Mouse (Mus musculus): ENCODE measurements around the gene Btbd3. TPM values are rescaled to one million over a fixed set of nuclear protein-coding genes. Genes with fewer than 3 reads are reported as not detected.
A peak's percentile ranks its signal among the peaks of the same experiment; 100 is the strongest.
"Not testable (repeated sequence)": the region's sequence is repeated elsewhere in the genome, so short reads cannot be mapped to it uniquely, and the experiment has no call there.

Gene Btbd3
- total RNA-seq, 2 experiments from 2014 or later, result 29.8 to 30.0 TPM

- intact Hi-C loops (cut with DNase I), result loop anchor here (2.0 to 5.0 kb wide), 2 partner anchors 21 to 231 kb away; partner anchors contain the start of gene Btbd3
- peak; percentile 70 to 77 for DNase-seq
Observed at GRCm38 (mm10) chr2:138277842-138278691, 21.7 kb downstream of the Btbd3 start.

DNA sequence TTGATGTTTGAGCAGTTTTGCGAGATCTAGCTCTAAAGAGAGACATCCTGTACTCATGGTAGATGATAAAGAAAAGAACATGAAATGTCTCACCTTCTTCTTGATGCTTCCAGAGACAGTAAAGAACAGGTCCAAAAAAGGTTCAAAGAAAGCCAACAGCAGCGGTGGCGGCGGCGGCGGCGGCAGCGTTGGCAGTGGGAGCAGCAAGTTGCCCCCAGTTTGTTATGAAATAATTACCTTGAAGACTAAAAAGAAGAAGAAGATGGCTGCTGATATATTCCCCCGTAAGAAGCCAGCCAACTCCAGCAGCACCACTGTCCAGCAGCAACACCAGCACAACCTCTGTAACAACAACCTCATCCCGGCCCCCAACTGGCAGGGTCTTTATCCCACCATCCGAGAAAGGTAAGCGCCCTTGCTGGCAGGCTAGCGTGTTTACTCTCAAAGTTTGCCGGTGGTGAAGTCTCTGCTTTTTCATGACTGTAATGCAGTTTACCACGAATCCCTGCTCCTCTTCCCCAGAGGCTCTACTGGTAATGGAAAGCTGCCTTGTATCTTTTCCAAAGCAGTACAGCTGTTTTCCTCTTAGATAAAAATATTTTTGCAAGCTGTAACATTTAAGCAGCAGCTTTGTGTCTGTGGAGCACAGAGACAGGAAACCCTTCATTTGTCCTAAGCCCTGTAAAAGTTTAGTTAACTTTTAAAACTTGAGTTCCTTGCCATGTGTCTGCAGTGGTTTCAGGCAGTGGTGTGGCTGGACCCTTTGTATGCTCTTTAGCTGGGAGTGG, 22.7 kb downstream of the Btbd3 start:
- DNase-seq, result peak; percentile 30 to 32
- intact Hi-C loops (cut with DNase I), result loop anchor here (2.0 to 5.0 kb wide), 2 partner anchors 22 to 232 kb away; partner anchors contain the start of gene Btbd3

DNA sequence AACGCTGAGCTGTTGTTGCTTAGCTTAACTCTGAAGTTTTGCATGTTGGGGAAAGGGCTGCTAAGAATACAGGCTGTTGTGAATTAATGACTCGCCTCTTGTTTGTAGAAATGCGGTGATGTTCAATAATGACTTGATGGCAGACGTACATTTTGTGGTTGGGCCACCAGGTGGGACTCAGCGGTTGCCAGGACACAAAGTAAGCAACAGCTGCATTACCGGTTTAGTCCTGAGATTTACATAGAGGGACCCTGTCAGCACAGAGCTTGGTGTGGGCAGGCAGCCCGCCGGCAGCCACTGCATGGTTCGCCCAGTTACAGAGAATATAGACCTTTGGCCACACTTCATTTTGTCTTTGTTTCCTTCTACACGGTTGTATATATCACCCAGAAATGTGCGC, 23.3 kb downstream of the Btbd3 start:
- intact Hi-C loops (cut with DNase I), result loop anchor here (2.0 to 10.0 kb wide), 5 partner anchors 23 to 247 kb away; partner anchors contain the start of gene Btbd3
- peak; percentile 27 to 31 for DNase-seq

GRCm38 (mm10) chr2:138280225-138280711, 23.9 kb downstream of the Btbd3 start:
- intact Hi-C loops (cut with DNase I), result loop anchor here (2.0 to 10.0 kb wide), 3 partner anchors 105 to 247 kb away; no protein-coding TSS in a partner anchor
- peak; percentile 16 to 26 for DNase-seq

- DNase-seq, result peak; percentile 32 to 50
- intact Hi-C loops (cut with DNase I), result loop anchor here (2.0 to 10.0 kb wide), 3 partner anchors 103 to 249 kb away; no protein-coding TSS in a partner anchor
Observed at GRCm38 (mm10) chr2:138281550-138282201, 25.3 kb downstream of the Btbd3 start.

DNA sequence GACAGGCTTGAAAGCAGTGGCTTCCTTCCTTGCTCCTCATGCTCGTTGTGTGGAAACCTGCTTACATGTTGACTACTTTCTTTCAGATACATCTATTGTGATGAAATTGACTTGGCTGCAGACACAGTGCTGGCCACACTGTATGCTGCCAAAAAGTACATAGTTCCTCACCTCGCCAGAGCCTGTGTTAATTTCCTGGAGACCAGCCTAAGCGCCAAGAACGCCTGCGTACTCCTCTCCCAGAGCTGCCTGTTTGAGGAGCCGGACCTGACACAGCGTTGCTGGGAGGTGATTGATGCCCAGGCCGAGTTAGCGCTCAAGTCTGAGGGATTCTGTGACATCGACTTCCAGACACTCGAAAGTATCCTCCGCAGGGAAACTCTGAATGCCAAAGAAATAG, 27.0 kb downstream of the Btbd3 start:
- peak; percentile 23 to 33 for DNase-seq
- intact Hi-C loops (cut with DNase I), result loop anchor here (1.0 to 10.0 kb wide), 3 partner anchors 68 to 141 kb away; no protein-coding TSS in a partner anchor

GRCm38 (mm10) chr2:138283856-138284255, 27.5 kb downstream of the Btbd3 start:
- DNase-seq, result no peak
- intact Hi-C loops (cut with DNase I), result loop anchor here (1.0 to 10.0 kb wide), 3 partner anchors 69 to 142 kb away; no protein-coding TSS in a partner anchor

DNA sequence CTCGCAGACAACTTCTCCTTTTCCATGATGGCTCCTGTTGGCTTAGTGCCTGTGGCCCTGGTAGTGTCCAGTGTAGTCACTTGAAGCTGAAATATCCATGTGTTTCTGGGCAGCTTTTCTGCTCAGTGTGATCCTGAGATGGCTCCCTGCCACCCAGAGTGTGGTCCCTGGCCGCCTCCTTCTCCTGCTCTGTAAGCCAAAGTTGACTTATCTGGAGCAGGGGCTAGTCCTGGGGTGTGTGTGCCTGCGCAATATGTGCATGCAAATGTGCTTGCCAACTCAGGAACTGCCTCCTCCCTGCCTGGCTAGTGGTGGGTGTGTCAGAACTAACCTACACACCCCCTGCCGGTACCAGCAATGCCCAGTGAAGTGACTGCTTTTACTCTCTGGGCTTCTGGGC, 29.4 kb downstream of the Btbd3 start:
- no peak for DNase-seq
- intact Hi-C loops (cut with DNase I), result loop anchor here (10.0 kb wide), 1 partner anchor 99 kb away; no protein-coding TSS in a partner anchor

DNA sequence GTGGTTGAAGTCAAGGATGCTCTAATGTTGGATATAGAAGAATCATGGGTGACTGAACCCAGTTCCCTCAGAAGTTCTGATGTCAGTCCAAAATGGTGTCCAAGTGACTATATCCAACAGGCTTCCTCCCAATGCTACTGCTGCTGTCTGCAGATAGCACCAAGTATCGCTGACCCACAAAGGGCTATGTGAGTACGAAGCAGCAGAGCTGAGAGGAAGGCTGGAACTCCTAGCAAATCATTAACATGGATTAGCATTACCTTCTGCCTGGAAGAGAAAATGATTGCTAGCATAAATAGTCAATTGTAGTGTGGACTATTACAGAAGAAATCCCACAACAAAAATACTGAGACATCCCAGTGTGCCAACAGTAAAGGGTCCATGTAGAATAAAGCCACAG, 33.8 kb downstream of the Btbd3 start:
- intact Hi-C loops (cut with DNase I), result no loop called here
- DNase-seq, result no peak

DNA sequence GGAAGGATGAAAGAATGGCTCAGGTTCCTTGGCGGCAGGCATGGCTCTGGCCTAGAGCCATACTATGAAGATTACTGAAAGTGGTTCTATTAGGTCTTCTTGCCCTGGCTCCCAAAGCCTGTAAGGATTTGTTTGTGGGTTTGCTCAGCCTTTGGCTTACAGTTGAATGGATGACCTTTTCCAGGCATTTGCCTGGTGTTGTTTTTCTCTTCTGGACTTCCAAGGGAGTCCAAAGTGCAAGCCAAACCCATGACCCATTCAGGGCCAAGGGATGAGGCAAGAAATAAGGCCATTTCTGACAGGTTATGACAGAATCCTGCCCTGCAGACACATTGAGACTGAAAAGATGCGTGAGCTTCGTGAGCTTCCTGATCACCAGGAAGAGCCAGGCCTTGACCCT, 37.9 kb downstream of the Btbd3 start:
- DNase-seq, result no peak
- intact Hi-C loops (cut with DNase I), result no loop called here

DNA sequence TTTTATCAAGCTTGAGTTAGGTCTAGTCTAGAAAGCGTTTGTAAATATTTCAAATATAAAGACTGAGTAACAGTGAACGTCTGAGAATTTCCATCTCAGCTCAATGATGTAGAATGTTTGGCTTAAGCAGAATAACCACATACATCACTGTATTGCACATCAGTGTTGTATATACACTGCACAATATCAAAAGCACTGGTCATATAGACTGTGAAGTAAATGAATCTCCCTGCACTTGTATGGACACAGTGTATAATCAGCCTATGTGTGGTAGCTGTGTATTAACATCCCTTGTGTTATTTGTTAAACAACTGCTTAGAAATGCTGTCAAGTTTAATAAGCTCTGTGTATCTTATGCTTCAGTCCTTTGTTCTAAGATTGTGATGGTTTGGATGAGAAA, 49.9 kb downstream of the Btbd3 start:
- intact Hi-C loops (cut with DNase I), result no loop called here
- no peak for DNase-seq

DNA sequence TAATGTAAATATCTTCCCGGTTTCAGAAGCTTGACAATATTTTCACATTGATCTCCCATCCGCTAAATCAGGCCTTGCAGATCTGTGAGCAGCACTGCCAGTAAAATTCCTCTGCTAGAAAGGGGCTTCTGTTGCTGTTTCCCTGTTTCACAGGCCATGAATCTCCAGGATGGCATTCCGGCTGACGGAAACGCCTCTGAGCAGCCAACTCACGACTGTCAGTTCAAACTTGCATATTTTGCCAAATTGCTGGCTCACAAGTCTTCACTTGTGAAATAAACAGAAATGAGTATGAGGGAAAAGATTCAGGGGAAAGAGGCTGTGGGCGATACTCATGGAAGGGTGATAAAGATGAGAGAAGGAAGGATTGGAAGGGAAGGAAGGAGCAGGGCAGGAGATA, 59.3 kb downstream of the Btbd3 start:
- intact Hi-C loops (cut with DNase I), result no loop called here
- no peak for DNase-seq

DNA sequence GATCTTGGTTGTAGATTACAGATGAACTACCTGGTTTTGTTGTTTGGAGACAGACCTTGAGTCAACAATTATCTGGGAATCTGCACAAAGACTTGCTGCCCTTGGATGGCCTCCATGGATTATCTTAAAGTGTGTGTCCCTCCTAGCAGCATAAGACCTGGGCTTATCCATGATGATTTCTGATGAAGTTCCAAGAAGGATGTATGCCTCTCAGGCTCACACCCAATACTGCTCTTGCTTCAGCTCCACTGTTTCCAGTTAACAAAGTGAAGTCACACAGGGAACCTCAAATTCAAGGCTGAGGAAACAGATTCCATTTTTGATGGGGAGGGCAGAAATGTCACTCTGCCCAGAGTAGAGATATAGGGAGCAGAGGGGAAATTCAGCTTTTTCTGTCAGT, 64.0 kb downstream of the Btbd3 start:
- DNase-seq, result no peak
- intact Hi-C loops (cut with DNase I), result no loop called here

DNA sequence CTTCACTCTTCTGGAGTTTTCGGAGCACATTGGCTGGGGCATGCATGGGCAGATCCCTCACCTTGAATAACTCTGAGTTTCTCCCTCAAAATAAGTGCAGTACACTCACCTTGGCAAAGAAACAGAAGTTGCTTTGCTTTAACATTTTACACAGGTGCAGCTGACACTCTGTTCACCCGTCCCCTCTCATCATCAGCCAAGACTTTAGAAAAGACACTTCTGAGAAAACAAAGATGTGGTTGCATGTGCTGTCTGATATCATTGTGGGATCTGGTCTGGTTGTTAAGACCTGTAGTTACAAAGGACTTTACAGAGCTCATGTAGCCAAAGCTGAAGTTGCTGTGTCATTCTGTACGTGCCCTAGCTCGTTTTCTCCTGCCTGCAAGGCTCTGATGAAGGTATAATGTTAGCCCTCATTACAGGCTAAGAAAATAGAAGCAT, 64.7 kb downstream of the Btbd3 start:
- intact Hi-C loops (cut with DNase I), result no loop called here
- DNase-seq, result no peak

DNA sequence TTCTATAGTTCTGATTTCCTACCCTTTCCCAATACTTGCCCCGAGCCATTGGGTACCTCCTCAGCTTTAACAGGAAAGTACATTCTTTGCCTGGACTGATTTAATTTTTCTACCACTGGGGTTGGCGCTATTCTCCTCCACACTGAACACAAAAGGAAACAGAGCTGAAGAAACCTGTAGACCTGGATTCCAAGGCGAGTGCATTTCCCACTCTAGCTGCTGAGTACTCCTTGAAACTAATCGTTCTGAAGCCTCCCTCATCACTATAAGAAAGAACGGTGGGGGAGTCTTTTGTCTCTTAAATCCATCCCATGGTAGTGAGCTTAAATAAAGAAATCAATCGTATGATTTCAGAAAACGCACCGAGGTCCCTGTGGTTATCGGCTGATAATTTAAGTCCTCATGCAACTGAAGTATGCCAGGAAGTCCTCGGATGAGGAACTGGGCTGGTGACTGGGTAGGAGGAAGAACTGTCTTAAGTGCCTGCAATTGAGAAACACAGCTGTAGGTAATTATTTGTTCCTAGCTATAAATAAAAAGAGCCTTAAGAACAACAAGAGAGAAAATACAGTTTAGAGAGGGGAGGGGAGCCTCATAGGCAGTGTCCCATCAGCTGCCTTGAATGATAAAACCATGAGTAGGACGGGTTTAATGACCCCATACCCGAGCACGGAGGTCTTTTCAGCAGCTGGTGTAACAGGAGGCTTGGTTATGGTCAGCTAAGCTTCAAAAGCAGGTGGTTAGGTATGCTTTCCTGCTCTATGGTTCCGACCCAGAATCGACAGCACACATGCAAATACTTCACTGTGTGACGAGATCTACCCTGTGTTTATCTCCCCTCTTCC, 66.1 kb downstream of the Btbd3 start:
- no peak for DNase-seq
- intact Hi-C loops (cut with DNase I), result no loop called here

GRCm38 (mm10) chr2:138326367-138326766, 70.0 kb downstream of the Btbd3 start:
- intact Hi-C loops (cut with DNase I), result no loop called here
- no peak for DNase-seq

DNA sequence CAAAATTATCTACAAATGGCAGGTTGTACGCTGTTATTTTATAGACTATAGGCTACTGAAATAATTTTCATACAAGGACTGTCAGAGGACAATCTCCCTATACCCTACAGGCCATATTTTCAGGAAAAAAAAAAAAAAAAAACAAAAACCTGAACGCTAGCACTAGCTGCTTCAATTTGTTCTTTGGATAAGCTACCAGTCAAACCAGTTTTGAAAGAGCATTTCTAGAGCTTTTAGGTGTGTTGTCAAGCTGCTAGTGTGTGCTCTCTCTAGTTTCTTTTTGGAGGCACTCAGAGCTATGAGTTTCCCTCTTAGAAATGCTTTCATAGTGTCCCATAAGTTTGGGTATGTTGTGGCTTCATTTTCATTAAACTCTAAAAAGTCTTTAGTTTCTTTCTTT, 77.8 kb downstream of the Btbd3 start:
- intact Hi-C loops (cut with DNase I); DNase-seq: not testable (repeated sequence)

DNA sequence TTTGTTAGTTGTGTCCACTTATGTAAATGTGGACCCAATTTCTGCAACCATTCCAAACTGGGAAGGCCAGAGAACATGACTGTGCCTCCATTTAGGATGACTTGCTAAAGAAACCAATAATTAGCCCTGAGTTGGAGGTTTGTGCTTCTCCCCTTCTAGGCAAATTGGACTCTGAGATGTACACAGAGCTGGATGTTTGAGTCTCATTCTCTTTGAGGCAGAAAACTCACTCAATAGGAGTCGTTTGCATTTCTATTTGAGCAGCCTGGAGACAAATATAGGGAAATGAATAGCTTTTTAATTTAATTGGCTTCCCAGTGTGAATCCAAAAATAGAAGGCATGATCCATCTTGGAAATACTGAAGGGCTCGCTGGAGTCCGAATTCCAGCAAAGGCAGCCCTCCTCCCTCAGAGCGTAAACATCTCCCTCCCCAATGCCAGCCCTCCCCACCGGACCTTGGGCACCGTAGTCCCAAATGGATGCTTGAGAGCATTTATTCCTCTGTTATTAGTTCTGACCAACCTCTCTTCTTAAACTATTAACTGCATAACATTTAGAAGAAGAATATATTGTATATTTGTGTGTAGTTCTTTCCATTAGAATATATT, 81.6 kb downstream of the Btbd3 start:
- DNase-seq, result no peak
- intact Hi-C loops (cut with DNase I), result no loop called here

DNA sequence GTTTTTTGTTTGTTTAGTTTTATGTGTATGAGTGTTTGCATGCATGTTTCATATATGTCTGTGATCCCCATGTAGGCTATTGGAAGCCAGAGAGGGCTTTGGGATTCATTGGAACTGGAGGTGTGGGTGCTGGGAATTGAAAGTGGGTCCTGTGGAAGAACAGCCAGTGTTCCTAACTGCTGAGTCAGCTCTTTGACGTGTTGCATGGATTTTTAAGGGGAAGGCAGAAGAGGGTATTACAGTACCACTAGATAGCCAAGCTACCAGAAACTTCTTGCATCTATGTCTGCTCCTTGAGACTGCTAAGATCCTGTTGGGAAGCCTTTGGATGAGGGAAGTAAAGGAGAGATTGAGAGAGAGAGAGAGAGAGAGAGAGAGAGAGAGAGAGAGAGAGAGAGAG, 82.2 kb downstream of the Btbd3 start:
- no peak for DNase-seq
- intact Hi-C loops (cut with DNase I), result no loop called here

Measured in heart, postnatal 14 days (tissue).